Mouse (Mus musculus) hindbrain, postnatal 0 days (tissue): ENCODE measurements around the gene Dyrk3. TPM values are rescaled to one million over a fixed set of nuclear protein-coding genes. Genes with fewer than 3 reads are reported as not detected.

ENCODE experiments used
- ATAC-seq: fragments of 200-750 bp; cut with Nextera tagmentation; 2 replicates; pipeline ENCODE4 v1.8.0; 2017; ENCODE audit warnings: mild to moderate bottlenecking, moderate TSS enrichment, moderate library complexity
- DNase-seq: peaks from one replicate; pipeline ENCODE4 v3.0.0-alpha.2; 2015; ENCODE audit warnings: low spot score
- H3K27ac ChIP-seq: fragments of 300-500 bp; sonication (generic); 2 replicates; pipeline ENCODE4 v1.5.1; 2014; ENCODE audit warnings: mild to moderate bottlenecking
- H3K27me3 ChIP-seq: fragments of 300-500 bp; sonication (generic); 2 replicates; pipeline ENCODE4 v1.6.1; 2014; ENCODE audit warnings: low read length, mixed read lengths; ENCODE audit not compliant: insufficient read depth
- H3K36me3 ChIP-seq: fragments of 300-500 bp; sonication (generic); 2 replicates; pipeline ENCODE4 v1.6.1; 2014; ENCODE audit warnings: low read length, mixed read lengths; ENCODE audit not compliant: insufficient read depth
- H3K4me1 ChIP-seq: fragments of 300-500 bp; sonication (generic); 2 replicates; pipeline ENCODE4 v1.6.1; 2014; ENCODE audit warnings: antibody characterized with exemption, low read length, mixed read lengths; ENCODE audit not compliant: insufficient read depth
- H3K4me2 ChIP-seq: fragments of 300-500 bp; sonication (generic); 2 replicates; pipeline ENCODE4 v1.6.1; 2014; ENCODE audit warnings: low read depth, mild to moderate bottlenecking, low read length, moderate library complexity, mixed read lengths
- H3K4me3 ChIP-seq: fragments of 300-500 bp; sonication (generic); 2 replicates; pipeline ENCODE4 v1.5.1; 2014; ENCODE audit warnings: low read length
- H3K9ac ChIP-seq: fragments of 300-500 bp; sonication (generic); replicated peaks from 2 replicates; pipeline ENCODE4 v1.6.1; 2014; ENCODE audit warnings: mild to moderate bottlenecking, low read length, moderate library complexity, mixed read lengths
- H3K9me3 ChIP-seq: fragments of 300-500 bp; sonication (generic); 2 replicates; pipeline ENCODE4 v1.6.1; 2016; ENCODE audit warnings: low read length, mixed read lengths
- CTCF ChIP-seq: IDR thresholded peaks from 2 replicates; pipeline ENCODE4 v1.5.1; 2016; ENCODE audit warnings: antibody characterized with exemption, control low read depth, low read depth
- WGBS: fragments of 180-500 bp; shearing (Covaris S2); extraction: QIAGEN DNeasy Blood & Tissue Kit; methylation state at CpG from one replicate; pipeline ENCODE4 v1.1.7; 2014; 5-methylcytosine and 5-hydroxymethylcytosine counted together
- polyA plus RNA-seq: library from polyadenylated mRNA; unstranded; fragments of >200 nt; fragmentation: Nextera tagmentation; extraction: Ambion mirVana; gene quantifications from 2 replicates; pipeline ENCODE4 v1.2.1, GENCODE M21; 2015
- total RNA-seq: library from RNA; depleted of rRNA; stranded (reverse); fragments of >200 nt; gene quantifications from 2 replicates; pipeline ENCODE4 v1.2.3, GENCODE M21; 2014

Dyrk3 gene
- total and polyA plus RNA-seq, 2 experiments from 2014 or later = 8.9 to 10.2 TPM

DNA sequence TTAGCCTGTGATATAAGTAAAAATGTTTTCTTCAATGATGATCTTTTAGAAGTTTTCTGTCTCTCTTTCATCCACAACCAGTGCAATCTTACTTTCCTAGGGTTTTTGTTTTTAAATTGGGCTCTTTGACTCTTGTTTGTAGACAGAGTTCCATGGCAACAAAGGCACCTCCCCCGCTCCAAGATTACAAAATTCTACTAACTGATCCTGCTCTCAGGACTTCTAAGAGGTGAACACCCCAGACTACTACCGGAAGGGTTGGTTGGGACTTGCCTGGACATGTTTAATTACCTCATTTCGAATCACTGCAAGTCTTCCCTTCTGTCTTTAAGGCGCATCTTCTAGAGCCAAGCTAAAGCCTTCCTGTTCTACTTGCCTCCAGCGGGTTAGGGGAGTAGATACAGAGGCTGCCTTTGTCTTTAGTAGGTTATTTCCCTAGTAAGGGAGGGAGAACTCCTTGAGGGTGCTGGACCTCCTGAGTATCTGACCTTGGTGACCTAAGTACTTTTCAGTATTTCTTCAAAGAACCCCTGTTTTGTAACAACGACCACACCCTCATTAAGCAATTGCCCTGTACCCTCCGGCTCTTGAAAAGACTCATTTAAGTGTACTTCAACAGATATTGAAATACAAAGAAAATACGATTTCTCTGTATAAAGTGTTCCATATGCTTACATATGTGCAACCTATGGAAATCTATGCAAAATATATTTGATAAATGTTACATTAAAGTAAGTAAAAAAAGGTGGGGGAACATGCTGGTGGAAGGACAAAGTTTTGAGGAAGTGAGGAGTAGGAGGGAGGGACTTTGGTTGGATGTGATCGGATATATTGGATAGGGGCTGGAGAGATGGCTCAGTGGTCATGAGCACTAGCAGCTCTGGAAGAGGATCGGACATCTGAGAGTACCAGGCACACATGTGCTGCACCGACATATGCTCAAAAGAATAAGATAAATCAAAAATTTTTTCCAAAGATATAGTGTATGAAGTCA lies 1.3 kb upstream of the Dyrk3 start:
- no peaks in the 10 kb centered on the region for H3K36me3 ChIP-seq
- no peaks in the 10 kb centered on the region for H3K9me3 ChIP-seq
- 82% methylated on average over 11 of the region's 11 CpGs for WGBS
- H3K4me1 ChIP-seq = peaks cover 15% of the 10 kb centered on the region
- ATAC-seq (no peak), DNase-seq (no peak)
- H3K27me3 ChIP-seq = no peaks in the 10 kb centered on the region
- no peak overlapping the region for H3K9ac ChIP-seq
- H3K4me3 ChIP-seq = peak overlapping the region; percentile 90
- TF ChIP-seq CTCF = no peak
- H3K4me2 ChIP-seq = peak overlapping the region; percentile 64
- H3K27ac ChIP-seq = no peak overlapping the region

GRCm38 (mm10) chr1:131137717-131138118 lies 422 bp downstream of the Dyrk3 start:
- WGBS = 0% methylated on average over 36 of the region's 36 CpGs
- H3K9ac ChIP-seq = peak overlapping the region; percentile 82
- ATAC-seq (peak; percentile 87), DNase-seq (peak; percentile 45)
- peak overlapping the region; percentile 64 for H3K4me2 ChIP-seq
- no peaks in the 10 kb centered on the region for H3K9me3 ChIP-seq
- peak overlapping the region; percentile 90 for H3K4me3 ChIP-seq
- peak overlapping the region; percentile 79 for H3K27ac ChIP-seq
- H3K4me1 ChIP-seq = peaks cover 20% of the 10 kb centered on the region
- TF ChIP-seq CTCF = no peak
- no peaks in the 10 kb centered on the region for H3K36me3 ChIP-seq
- H3K27me3 ChIP-seq = no peaks in the 10 kb centered on the region

DNA sequence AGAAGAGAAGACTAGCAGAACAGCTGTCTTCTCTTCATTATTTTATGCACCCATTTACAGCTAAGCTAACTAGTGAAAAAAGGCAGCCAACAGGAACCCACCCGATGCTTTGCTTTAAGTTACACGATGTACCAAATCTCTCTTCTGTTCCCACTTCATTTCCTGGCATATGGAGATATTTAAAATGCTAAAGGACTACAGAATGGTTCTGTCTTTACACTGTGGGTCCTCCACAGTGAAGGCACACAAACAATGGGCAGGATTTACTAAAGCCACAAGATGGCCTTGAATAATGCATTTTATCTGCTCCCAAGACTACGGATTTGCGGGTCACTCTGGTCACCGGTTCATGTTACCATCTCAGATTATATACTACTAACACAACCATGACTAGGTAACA lies 1.0 kb downstream of the Dyrk3 start:
- ATAC-seq = no peak
- TF ChIP-seq CTCF = no peak
- no peak for DNase-seq
- Histone ChIP-seq H3K9ac (peak overlapping the region; percentile 82; the same call in 1 of the 2 replicates), H3K4me2 (peak overlapping the region; percentile 64), H3K27ac (no peak overlapping the region), H3K27me3 (no peaks in the 10 kb centered on the region), H3K4me1 (peaks cover 20% of the 10 kb centered on the region), H3K36me3 (no peaks in the 10 kb centered on the region; the same call in 1 of the 2 replicates), H3K9me3 (no peaks in the 10 kb centered on the region), H3K4me3 (peak overlapping the region; percentile 90)
- WGBS = 9% methylated on average over 5 of the region's 5 CpGs

DNA sequence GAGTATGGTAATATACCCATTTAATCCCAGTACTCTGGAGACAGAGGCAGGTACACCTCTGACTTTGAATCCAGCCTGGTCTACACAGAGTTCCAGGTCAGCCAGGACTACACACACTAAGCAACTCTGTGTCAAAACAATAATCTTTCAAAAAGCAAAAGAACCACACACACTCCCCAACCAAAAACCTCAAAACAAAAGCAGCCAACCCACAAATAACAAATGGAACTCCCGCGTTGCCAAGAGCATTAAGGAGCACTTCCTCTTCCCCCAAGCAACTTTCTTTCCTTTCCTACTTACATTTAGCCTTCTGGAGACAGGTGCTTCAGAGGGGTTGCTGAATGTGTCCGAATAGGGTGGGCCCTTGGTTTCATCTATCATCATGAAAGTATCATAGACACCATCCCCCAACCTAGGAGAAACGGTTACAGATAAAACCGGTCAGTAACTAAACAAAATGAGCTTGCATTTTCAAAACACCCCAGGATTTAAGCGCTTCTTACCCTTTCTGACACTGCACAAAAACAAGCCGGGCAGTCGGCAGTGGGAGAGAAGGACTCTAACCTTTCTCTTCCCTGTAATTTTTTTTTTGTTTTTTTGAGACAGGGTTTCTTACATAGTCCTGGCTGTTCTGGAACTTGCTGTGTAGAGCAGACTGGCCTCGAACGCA lies 2.0 kb downstream of the Dyrk3 start:
- TF ChIP-seq CTCF = no peak
- no peak overlapping the region for H3K4me3 ChIP-seq
- no peak overlapping the region for H3K9ac ChIP-seq

DNA sequence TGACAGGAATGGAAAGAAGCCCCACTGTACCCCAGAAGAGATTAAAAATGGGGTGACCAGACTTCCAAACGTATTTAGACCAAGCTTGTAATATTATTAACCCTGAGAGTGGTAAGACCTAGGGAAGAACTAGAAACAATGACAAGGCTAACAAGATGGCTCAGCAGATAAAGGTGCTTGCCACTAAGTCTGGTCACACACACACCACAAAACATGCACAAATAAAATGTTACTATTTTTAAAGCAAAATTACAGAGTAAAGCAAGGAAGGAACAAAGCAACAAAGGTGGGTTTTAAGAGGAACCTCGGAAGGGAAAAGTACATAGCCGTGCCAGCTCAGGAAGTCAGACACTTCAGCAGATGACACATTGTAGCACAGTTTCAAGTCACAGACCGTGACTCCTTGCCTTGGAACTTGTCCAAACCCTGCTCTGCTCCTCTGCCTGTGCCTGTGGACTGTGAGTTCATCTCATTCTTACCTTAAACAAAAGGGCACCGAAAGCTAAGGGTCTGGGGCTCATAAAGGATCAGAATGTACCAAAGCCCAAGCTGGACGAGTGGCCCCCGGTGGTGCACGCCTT lies 3.1 kb downstream of the Dyrk3 start:
- peak; percentile 51 for DNase-seq
- Histone ChIP-seq H3K36me3 (peaks cover 3% of the 10 kb centered on the region), H3K4me3 (no peak overlapping the region), H3K27me3 (no peaks in the 10 kb centered on the region), H3K4me1 (peaks cover 20% of the 10 kb centered on the region), H3K9me3 (no peaks in the 10 kb centered on the region), H3K27ac (no peak overlapping the region), H3K4me2 (no peak overlapping the region), H3K9ac (no peak overlapping the region)
- ATAC-seq = no peak
- 43% methylated on average over 8 of the region's 8 CpGs for WGBS
- TF ChIP-seq CTCF = no peak

More for the DNA sequence above, 2.0 kb downstream of the Dyrk3 start:
- H3K4me1 ChIP-seq = peaks cover 20% of the 10 kb centered on the region
- no peaks in the 10 kb centered on the region for H3K9me3 ChIP-seq
- no peak for ATAC-seq
- H3K27me3 ChIP-seq = no peaks in the 10 kb centered on the region
- H3K4me2 ChIP-seq = peak overlapping the region; percentile 64; the same call in 1 of the 2 replicates
- H3K27ac ChIP-seq = no peak overlapping the region
- H3K36me3 ChIP-seq = no peaks in the 10 kb centered on the region; the same call in 1 of the 2 replicates
- DNase-seq = no peak
- 84% methylated on average over 10 of the region's 10 CpGs for WGBS

- peak overlapping the region; percentile 22; the same call in 1 of the 2 replicates for H3K4me2 ChIP-seq
- peaks cover 20% of the 10 kb centered on the region for H3K4me1 ChIP-seq
- H3K4me3 ChIP-seq = no peak overlapping the region
- H3K9ac ChIP-seq = no peak overlapping the region
- peak; percentile 67 for DNase-seq
- H3K9me3 ChIP-seq = no peaks in the 10 kb centered on the region
- 25% methylated on average over 6 of the region's 6 CpGs for WGBS
- H3K27ac ChIP-seq = 0 out of 2 replicates have a peak overlapping the region, but pooled peaks have one; percentile 5
- H3K36me3 ChIP-seq = peaks cover 11% of the 10 kb centered on the region
- TF ChIP-seq CTCF = no peak
- H3K27me3 ChIP-seq = no peaks in the 10 kb centered on the region
- ATAC-seq = no peak
Observed at GRCm38 (mm10) chr1:131134231-131134630, 3.9 kb downstream of the Dyrk3 start.
